Mouse (Mus musculus) macrophage (primary cell): ENCODE results near the gene Gm2035. TPM values are rescaled to one million over a fixed set of nuclear protein-coding genes. Genes with fewer than 3 reads are reported as not detected.
"Not testable (repeated sequence)": the region's sequence is repeated elsewhere in the genome, so short reads cannot be mapped to it uniquely, and the experiment has no call there.

ENCODE experiments used
- H3K27ac ChIP-seq: fragments of 350-480 bp; formaldehyde crosslinking; 2 replicates; pipeline ENCODE4 v1.9.0; 2021
- H3K36me3 ChIP-seq: fragments of 350-480 bp; formaldehyde crosslinking; 2 replicates; pipeline ENCODE4 v1.9.0; 2021; ENCODE audit errors: inconsistent target
- H3K4me3 ChIP-seq: fragments of 350-480 bp; formaldehyde crosslinking; 2 replicates; pipeline ENCODE4 v1.9.0; 2021; ENCODE audit errors: inconsistent target
- H3K79me2 ChIP-seq: fragments of 350-480 bp; formaldehyde crosslinking; 2 replicates; pipeline ENCODE4 v1.9.0; 2021; ENCODE audit errors: inconsistent target
- WGBS: methylation state at CpG from one replicate; pipeline ENCODE4 v1.1.7; 2026; ENCODE audit warnings: inconsistent platforms; ENCODE audit not compliant: missing documents; 5-methylcytosine and 5-hydroxymethylcytosine counted together
- polyA plus RNA-seq: library from polyadenylated mRNA; stranded (reverse); fragments of 250-400 nt; gene quantifications from 3 replicates; pipeline ENCODE4 v1.2.4, GENCODE M21; 2018; ENCODE audit warnings: inconsistent platforms
- total RNA-seq, 78 experiments: library from RNA; depleted of rRNA; stranded (reverse); fragments of 250-400 nt; gene quantifications; 1 replicate in 9 of 78; 2 replicates in 24 of 78; 3 replicates in 43 of 78; 4 replicates in 2 of 78; pipeline ENCODE4 v1.2.4; 2018; ENCODE audit warnings: inconsistent platforms in 56 of 78

Gene Gm2035
- not detected for total RNA-seq (2018; cell fraction: chromatin; rRNA removed)
- not detected for total RNA-seq (2018; cell fraction: cytosol; rRNA removed)
- total RNA-seq (2018; cell fraction: nucleus; rRNA removed) = not detected
- not detected in 3 replicates for polyA plus RNA-seq

DNA sequence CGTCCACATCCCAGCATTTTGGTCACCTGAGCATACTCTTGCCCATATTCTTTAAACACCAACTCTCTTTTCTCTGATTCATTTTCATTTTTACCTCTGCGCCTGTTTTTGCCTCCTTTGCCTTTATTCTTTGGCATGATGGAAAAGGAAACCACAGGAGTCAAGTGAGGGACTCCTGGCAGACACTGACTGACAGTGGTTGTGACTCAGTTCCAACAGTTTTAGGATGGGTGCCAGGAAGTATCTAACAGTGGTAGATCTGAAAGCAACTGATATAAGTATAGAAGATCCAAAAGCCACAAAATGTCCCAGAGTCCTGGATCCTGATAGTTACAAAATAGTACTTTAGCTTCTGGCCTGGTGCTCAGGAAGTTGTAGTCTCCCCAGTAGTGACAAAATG lies at the start of gene Gm2035:
Gene Gm2035 (minus strand): TSS at position 137 of the 400 bp plus-strand sequence.
- WGBS = 100% methylated on average over 1 of the region's 2 CpGs

GRCm38 (mm10) chr12:87953780-87954179 lies 34.1 kb upstream of the Gm2035 start, which contains the start of gene Gm2042:
Gene Gm2042 (plus strand): TSS chr12:87954080.
- H3K36me3 ChIP-seq, H3K4me3 ChIP-seq, H3K27ac ChIP-seq, H3K79me2 ChIP-seq: not testable (repeated sequence)
- no CpG with 5 or more reads among the region's 2 CpGs for WGBS

More for the DNA sequence above, at the start of gene Gm2035:
- H3K79me2 ChIP-seq, H3K36me3 ChIP-seq, H3K27ac ChIP-seq, H3K4me3 ChIP-seq: not testable (repeated sequence)

DNA sequence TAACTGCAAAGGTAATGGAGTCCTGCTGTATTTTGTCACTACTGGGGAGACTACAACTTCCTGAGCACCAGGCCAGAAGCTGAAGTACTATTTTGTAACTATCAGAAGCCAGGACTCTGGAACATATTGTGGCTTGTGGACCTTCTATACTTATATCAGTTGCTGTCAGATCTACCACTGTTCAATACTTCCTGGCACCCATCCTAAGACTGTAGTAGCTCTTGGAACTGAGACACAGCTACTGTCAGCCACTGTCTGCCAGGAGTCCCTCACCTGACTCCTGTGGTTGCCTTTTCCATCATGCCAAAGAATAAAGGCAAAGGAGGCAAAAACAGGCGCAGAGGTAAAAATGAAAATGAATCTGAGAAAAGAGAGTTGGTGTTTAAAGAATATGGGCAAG lies 24.6 kb downstream of the Gm2035 start, which contains the start of gene Gm2022:
Gene Gm2022 (plus strand): TSS at position 301 of the 400 bp plus-strand sequence.
- not testable (repeated sequence) for H3K27ac ChIP-seq, H3K79me2 ChIP-seq
- WGBS = no CpG with 5 or more reads among the region's 1 CpGs

GRCm38 (mm10) chr12:87873772-87874171 lies 45.9 kb downstream of the Gm2035 start, which contains the start of gene Gm2016:
Gene Gm2016 (plus strand): TSS chr12:87874072.
- WGBS = 86% methylated on average over 2 of the region's 5 CpGs
- H3K4me3 ChIP-seq, H3K79me2 ChIP-seq, H3K36me3 ChIP-seq, H3K27ac ChIP-seq: not testable (repeated sequence)

More for the DNA sequence above, 24.6 kb downstream of the Gm2035 start, which contains the start of gene Gm2022:
- not testable (repeated sequence) for H3K4me3 ChIP-seq, H3K36me3 ChIP-seq

Other genes with a start within 250 kb of the Gm2035 start
- gene Gm21319, start 144.1 kb downstream of the Gm2035 start, polyA plus RNA-seq = not detected in 3 replicates
- not detected in 3 replicates for gene Gm21936, start 124.3 kb downstream of the Gm2035 start, polyA plus RNA-seq
- not detected in 3 replicates for gene BB287469, start 103.3 kb downstream of the Gm2035 start, polyA plus RNA-seq
- gene Gm2001, start 77.5 kb downstream of the Gm2035 start, polyA plus RNA-seq = not detected in 3 replicates
- gene Gm2016, start 45.8 kb downstream of the Gm2035 start, polyA plus RNA-seq = not detected in 3 replicates
- gene Gm2022, start 24.5 kb downstream of the Gm2035 start, polyA plus RNA-seq = not detected in 3 replicates
- not detected in 3 replicates for gene Gm2042, start 34.2 kb upstream of the Gm2035 start, polyA plus RNA-seq
- gene Gm2075, start 92.0 kb upstream of the Gm2035 start, polyA plus RNA-seq = not detected in 3 replicates
- gene Gm6803, start 98.9 kb upstream of the Gm2035 start, polyA plus RNA-seq = not detected in 3 replicates
- not detected in 3 replicates for gene Gm2056, start 107.1 kb upstream of the Gm2035 start, polyA plus RNA-seq
- gene Gm16368, start 163.8 kb upstream of the Gm2035 start, polyA plus RNA-seq = not detected in 3 replicates